Mouse (Mus musculus) ovary, postnatal 36 days (tissue): ENCODE measurements around the gene Grin2c.

ENCODE experiments used
- DNase-seq: peaks from one replicate; pipeline ENCODE4 v3.0.0; 2022; ENCODE audit warnings: low spot score, mixed read lengths

Gene Grin2c

GRCm38 (mm10) chr11:115200520-115200919 is 66.5 kb downstream of the Grin2c start:
- no peak for DNase-seq
